Mouse (Mus musculus) right cerebral cortex, postnatal 36 days (tissue): ENCODE data around the gene Gemin5.

Experiments used
- DNase-seq, 2 experiments: peaks; one replicate each; pipeline ENCODE4 v3.0.0; 2022; ENCODE audit warnings: low spot score in 2 of 2, mixed read lengths in 1 of 2

The Gemin5 gene

DNA sequence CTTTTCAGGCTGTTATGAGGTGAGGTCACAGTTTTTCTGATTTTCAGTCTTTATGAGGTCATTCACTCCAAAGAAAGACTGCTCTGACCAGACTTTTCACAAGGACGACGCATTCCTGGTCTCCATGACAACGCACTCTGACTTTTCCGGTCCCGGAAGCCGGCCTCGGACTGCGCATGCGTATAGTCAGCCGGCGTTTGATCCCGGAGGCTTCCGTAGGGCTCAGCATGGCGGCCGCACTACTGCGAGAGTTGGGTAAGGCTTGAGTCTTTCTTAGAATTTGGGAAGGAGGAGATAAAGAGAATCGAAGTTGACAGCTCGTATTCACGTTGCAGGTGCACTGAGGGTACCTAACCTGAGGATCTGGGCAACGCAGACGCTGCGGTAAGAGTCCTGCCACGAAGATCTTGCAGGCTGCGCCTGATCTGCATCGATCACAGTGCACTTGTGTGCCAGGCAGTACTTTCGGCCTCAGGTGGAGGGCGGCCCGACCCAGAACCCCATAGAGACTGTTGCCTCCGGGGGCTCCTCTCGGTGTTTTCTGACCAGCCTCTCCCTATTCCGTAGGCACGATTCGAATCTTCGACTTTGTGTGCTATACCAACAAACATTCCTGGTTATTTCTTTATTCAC, 3.2 kb upstream of the Gemin5 start, which contains the start of gene Mrpl22:
Gene Mrpl22, plus strand, starts transcription at position 203 of the 633 bp plus-strand sequence.
- peak; percentile 92 to 93 for DNase-seq

DNA sequence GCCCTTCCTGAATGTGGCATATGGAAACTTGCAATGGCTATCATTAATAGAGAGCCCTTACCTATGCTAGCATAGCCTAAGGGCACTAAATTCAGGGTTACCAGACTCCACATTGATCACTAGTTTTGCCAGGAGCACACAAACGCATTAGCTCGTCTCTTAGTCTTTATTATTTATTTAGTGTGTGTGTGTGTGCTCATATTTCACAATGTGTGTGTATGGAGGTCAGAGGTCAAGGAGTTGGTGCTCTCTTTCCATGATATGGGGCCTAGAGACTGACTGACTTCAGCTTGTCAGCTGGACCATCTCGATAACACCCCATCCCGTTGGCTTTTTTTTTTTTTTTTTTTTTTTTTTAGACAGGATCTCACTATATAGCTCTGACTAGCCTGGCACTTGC, 1.3 kb upstream of the Gemin5 start:
- DNase-seq: no peak

DNA sequence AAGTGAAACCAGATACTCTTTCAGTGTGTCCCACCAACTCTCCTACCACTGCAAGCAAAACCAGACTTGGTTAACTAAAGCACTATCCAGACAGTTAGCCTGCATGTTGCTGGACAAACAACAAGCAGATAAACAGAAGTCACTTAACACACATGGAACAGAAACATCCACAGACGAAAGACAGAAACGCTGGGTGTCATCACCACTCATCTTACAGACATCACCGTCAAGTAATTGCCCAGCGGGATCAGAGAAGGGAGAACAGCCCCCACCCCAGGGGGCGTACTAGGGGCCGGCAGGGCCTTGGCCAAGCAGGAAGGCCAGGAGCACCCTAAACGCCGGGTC, 545 bp downstream of the Gemin5 start:
- DNase-seq: no peak

DNA sequence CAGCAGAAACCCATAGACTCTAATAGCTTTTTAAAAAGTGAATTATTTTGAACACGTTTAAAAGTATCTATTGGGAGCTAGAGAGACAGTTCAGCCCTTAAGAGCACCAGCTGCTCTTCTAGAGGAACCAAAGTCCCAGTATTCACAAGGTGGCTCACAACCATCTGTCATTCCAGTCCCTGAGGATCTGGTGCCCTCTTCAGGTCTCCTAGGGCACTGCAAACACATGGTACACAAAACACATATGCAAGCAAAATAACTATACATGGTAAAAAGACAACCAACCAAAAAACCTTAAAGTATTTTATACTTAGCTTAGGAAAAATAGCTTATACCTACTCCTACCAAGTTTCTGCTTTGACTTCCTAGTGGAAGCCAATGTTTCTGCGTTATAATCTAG, 3.3 kb downstream of the Gemin5 start:
- no peak for DNase-seq

DNA sequence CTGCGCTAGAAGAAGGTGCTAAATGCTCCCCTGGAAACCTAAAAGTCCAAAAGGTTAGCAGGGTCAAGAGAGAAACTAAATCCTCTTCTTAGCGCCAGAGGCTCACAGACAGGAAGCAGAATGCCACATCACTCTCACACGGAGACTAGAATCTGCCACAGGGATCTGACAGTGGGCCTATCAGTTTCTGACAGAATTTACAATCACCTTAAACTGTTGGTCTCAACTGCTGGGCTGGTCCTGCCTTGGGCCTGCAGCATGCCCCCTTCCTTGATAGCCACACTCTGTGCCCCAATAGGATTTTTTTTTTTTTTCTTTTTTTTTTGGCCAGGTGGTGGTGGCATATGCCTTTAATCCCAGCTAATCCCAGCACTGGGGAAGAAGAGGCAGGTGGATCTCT, 11.5 kb downstream of the Gemin5 start:
- no peak for DNase-seq

DNA sequence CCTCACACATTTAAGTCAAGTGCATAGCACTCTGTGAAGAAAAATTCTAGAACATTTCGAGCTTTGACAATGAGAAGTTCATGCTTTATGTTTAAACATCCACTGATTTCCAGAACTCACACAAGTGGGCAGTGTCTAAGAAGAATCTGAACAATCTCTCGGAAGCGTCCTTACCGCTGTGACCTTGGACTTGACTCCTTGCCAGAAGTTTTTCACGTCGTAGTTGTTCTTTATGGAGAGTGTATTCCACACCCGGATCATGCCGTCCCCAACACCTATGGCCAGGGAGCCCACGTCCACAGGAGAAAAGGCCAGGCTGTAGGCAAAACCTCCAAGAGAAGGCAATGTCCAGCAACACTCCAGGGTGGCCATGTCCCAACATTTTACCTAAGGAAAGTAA, 12.9 kb downstream of the Gemin5 start:
- DNase-seq: no peak

DNA sequence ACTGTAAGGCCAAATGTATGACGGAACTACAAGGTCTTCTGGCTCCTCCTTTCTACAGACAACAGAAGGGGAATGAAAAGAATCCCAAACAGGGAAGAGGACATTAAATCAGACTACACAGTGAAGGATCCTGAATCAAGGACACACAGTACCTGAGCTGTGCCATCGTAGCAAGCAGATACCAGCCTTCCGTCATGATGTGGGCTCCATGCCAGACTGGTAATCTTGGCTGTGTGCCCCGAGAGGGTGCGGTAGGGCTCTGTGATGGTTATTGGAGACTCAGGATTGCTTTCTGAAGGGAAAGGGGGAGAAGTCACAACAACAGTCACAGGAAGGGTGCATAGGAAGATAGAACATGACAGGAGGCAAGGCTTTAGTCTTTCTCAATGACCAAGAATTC, 22.1 kb downstream of the Gemin5 start:
- DNase-seq: no peak

DNA sequence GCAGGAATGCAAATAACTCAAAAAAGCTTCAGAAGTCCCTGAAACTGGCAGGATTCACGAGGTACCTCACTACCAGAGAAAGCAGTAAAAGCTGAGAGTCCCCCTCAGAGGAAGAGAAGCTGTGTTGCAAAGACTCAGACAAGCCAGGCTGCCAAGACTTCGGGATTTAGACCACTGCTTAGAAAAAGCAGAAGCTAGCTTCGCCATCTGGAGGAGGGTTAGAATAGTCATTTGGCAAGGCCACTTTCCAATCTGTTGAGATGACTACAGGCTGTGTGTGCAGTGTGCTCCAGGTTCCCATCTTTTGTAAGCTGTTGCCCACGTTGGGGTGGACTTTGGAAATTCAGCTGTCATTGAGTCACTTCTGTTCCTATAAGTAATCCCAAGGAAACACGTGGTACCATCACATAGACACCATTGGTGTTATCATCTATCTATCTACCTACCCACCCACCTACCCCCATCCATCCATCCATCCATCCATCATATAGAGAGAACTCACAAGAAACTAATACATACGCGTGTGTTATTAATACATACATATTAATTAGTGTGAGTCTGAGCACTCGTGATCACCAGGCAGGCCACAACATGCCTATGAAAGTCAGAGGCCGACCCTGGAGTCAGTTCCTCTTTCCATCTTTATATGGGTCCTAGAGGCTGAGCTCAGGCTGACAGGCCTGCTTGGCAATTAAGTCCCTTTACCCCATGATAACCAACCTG, 24.5 kb downstream of the Gemin5 start:
- DNase-seq: peak; percentile 33 to 41

DNA sequence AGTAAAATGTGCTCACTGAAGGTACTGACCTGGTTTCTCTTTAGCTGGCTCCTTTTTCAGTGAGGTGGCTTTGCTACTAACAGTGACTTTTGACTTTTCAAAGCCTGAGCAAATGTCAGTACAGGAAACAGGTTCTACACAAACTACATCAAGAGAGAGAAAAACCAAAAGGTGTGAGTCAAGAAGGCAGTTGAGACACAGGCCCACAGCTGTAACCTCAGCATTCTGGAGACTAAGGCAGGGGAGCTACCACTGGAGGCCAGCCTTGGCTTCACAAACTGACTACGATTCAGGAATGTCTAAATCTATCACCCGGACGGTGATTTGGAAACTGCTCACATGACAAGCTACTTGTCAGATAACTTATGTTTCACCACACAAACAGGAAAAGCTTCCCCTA, 28.9 kb downstream of the Gemin5 start:
- no peak for DNase-seq

DNA sequence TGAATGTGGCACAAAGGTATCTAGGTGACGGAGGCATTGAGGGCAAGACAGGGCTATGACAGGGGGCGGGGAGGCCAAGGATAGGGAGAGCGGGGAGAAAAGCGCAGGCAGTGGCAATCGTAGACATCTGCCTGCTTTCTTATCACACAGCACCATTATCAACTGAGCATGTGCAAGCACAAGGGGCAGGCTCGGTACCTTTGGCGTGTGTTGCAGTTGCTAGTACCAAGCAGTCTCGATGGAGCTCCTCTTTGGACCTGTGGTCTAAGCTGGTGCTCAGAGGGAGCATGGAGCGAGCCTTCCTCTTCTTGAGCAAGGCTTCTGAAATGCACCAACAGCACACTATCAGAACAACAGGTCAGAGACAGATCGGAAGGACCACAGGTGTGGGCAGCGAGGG, 29.5 kb downstream of the Gemin5 start:
- DNase-seq: no peak

DNA sequence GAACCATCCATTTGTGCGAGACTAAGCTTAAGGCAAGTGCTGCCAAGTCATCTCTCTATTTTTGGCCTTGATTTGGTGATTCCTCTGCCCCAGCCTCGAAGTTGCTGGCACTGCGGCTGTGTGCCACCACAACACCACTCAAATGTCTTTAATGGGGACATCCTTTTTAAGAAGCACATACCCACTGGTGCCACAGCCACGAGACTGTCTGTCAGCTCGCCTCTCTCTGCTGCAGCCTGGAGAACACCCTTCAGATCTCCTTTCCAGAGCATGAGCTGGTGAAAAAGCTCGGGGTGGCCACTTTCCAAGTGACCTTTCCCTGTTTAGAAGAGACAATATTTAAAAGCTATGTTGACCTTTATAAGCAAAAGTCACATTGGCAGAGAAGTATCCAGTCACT, 31.7 kb downstream of the Gemin5 start:
- DNase-seq: no peak

DNA sequence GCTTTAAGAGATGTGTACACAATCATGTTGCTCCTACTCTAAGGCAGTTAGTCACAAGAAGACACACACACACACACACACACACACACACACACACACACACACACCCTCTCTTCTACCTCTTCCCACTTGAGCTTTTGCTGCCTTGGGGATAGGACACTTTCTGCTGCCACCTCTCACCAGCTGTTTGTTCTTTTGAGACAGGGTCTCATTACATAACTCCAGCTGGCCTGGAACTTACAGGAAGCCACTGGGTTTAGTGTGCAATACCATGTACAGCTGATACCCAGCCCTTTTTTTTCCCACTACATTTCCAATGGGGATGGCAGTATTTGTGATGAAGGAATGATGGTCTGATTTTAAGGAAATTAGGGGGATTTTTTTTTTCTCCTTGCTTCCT, 33.0 kb downstream of the Gemin5 start:
- no peak for DNase-seq

DNA sequence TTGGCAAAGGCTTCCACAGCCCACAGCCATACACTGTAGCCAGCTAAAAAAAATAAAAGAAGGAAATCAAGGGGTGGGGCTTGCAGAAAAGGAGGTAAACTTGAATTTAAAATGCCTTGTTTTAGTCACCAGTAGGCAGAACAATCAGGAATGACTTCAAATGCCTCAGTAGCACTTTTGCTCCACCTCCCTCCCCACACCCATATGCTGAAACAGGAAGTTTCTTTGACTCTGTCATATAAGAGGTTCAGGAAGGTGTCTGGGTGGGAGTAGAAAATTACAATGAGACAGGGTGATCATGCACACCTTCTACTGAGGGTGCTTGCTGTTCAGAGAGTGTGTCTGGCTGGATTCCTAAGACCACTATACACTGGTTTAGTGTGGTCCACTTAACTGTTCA, 33.5 kb downstream of the Gemin5 start:
- DNase-seq: no peak

DNA sequence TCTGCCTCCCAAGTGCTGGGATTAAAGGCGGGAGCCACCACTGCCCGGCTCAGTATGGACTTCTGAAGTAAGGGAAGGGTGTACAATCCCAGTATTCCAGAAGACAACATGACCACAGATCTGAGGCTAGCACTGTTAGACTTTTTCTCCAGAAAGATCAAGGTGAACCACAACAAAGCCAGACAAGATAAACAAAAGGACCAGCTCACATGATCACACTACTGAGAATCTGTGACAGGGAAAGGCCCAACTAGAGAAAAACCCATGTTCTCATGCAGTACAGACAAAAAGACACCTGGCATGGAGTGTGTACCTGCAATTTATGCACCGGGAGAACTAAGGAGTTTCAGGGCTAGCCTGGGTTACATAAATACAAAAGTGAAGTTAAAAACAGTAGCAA, 36.3 kb downstream of the Gemin5 start:
- no peak for DNase-seq

DNA sequence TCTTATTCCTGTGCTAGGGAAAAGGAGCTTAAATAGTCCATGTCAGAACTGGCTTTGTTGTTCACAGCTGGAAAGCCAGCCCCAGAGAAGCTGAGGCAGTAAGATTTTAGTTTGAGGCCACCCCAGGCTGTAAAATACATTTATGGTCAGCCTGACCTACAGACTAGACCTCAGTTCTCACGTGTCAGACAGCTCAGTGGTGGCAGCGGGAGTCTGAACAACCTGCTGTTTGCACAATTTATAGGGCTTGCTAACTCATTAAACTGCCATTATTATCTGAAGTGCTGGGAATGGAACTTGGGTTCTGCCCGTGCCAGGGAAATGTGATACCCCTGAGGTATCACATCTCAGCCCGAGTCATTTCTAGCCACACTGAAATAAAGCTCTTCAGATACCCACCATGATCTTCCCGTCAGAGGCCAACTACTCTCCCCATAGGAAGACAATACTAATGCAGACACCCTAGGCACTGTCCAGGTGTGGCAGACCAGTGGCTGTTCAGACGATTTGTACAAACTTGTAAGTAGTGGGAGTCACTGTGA, 39.0 kb downstream of the Gemin5 start:
- no peak for DNase-seq

DNA sequence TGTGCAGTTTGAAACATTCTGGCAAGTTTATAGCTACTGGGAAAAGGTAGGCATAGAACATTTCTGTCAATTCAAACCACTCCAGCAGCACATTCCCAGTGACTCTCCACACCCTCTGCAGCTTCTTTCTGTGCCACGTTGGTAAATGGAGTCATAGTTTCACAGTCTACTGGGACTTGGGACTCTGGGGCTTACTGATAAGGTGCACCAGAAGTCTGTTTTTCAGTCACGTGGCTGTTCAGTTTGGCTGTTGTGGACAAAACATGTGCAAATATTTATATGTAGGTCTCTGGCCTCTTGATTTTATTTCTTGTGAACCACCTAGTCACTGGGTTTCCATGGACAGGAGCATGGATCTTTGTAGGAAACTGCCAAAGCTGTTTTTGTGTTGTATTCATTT, 40.8 kb downstream of the Gemin5 start:
- DNase-seq: no peak

DNA sequence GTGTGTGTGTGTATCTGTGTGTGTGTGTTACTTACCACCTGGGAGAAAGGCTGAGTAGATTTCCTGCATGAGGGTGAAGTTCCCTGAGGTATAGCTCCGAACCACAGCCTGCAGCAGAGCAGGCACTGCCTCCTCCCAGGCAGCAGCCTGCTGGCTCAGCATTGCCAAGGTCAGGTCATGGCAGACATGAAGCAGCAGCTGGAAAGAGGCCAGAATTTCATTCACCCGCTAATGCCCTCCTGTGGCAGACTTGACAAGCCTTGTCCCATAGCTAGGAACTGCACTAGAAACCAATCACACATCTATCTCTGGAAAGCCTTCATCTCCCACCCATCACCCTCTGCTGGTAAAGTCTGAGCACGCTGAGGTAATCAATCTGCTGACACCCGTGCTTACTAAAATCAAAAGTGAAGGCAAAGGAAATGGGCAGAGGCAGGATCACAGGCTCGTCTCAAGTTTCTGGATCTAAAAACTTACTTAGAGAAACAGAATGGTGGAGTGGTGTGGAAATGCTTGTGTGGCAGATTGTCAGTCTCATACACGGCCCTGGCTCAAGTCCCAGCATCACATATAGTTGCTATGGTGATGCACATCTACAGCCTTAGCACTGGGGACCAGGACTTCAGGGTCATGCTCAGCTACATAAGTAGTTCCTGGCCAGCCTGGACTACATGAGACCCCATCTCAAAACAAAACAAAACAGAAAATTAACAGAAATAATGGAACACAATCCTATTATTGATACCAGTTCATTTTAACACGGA, 41.8 kb downstream of the Gemin5 start:
- peak in 1 of 2 experiments; percentile 28 for DNase-seq

DNA sequence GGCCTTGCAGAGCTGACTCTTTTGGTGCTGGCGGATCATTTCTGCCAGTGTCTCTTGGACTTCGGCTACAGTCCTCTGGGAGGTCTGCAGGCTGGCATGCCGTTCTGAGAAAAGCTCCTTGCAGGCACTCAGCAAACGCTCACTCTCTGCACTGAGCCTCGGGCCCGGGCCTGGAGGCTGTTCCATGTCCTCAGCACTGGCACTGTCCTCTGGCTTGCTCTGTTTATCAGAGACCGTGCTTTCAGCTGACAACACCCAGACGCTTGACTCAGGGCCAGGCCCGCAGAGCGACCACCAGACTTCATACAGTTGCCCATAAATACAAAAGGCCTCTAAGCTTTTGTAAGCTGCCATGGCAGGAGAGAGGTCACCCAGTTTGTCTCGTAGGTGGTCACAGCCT, 43.3 kb downstream of the Gemin5 start:
- no peak for DNase-seq

DNA sequence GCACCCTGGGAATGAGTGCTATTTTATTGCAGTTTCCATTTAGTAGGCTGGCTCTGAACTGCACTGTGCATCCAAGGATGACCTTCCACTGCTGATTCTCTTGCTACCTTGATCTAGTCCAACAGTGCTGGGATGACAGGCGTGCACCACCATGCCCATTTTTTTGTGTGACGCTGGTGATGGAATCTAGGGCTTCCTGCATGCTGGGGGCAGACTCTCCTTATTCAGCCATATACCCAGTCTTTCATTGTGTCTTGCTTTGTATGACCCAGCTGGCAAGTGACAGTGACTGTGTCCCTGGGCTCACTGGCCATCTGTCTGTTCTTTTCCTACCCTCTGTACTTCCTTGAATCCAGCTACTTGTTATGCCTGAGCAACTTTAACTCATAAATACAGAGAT, 44.6 kb downstream of the Gemin5 start:
- no peak for DNase-seq

DNA sequence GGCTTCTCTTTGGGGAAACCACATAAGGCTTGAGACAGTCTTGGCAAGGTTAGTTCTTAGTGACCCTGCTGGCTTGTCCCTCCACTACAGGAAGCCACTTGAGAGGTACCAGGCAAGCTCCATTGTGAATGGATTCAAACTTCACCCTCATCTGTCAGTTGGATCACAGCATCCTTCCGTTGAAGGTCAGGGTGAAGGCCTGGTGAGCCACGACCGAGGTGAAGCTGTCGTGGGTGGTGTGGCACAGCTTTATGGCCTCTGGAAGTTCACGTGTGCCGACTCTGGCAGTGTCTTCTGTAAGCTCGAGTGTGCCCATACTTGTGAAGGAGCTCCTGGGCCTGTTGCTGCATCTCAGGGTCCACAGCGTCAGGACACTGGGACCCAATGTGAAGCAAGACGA, 47.0 kb downstream of the Gemin5 start:
- no peak for DNase-seq

DNA sequence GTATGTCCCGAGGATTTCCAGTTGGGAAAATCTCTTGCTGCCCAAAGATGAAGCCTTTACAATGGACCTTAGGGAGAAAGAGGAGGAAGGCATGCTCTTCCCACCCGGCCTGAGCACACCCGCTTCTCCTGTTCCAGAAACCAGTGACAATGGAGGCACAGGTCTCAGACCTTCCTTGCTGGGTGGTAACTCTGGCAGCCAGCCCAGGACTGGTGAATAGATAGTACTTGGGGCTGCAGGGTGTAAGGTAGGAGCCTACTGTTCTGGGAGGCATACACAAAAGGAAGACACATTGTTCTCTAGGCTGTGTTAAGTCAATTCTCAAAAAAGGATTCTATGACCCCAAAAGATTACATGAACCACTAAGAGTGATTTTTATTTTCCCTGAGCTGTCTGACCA, 47.7 kb downstream of the Gemin5 start:
- no peak for DNase-seq

DNA sequence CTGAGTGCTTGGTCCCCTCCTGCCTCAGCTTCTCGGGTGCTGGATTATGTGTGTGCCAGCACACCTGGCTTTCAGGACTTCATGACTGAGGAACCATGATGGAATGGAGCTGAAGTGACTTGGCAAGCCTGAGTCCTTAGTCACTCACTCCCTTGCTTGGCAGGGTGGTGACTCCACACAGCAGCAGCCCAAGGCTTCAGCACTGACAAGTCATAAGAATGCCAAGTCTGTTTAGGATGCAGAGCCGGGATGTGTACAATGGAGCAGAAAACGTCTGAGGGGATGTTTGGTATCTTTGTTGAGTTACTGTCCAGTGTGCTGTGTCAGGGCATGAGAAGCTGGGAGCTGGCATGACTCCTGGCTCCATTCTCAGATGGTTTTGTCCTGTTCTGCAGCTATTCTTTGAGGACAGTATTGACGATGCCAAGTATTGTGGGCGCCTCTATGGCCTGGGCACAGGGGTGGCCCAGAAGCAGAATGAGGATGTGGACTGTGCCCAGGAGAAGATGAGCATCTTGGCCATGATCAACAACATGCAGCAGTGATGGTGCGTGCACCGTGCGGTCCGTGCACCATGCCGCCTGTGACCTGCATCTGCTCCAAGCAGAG, 51.2 kb downstream of the Gemin5 start:
- DNase-seq: no peak
